Mouse (Mus musculus) heart, embryonic 11.5 days (tissue): ENCODE measurements around the gene Masp1. TPM values are rescaled to one million over a fixed set of nuclear protein-coding genes. Genes with fewer than 3 reads are reported as not detected.
A peak's percentile ranks its signal among the peaks of the same experiment; 100 is the strongest.

ENCODE experiments used
- ATAC-seq: fragments of 200-750 bp; cut with Nextera tagmentation; replicated peaks from 2 replicates; pipeline ENCODE4 v1.8.0; 2017; ENCODE audit warnings: moderate library complexity; ENCODE audit not compliant: insufficient number of reproducible peaks, low FRiP score, low TSS enrichment
- H3K27ac ChIP-seq: fragments of 300-500 bp; sonication (generic); 2 replicates; pipeline ENCODE4 v1.5.1; 2014; ENCODE audit warnings: mild to moderate bottlenecking, low read depth, low read length
- H3K27me3 ChIP-seq: fragments of 300-500 bp; sonication (generic); 2 replicates; pipeline ENCODE4 v1.6.1; 2014; ENCODE audit warnings: mild to moderate bottlenecking, low read length, mixed read lengths; ENCODE audit not compliant: control insufficient read depth, insufficient read depth
- H3K36me3 ChIP-seq: fragments of 300-500 bp; sonication (generic); 2 replicates; pipeline ENCODE4 v1.6.1; 2014; ENCODE audit warnings: mild to moderate bottlenecking, low read length, moderate library complexity, mixed read lengths; ENCODE audit not compliant: control insufficient read depth, insufficient read depth
- H3K4me1 ChIP-seq: fragments of 300-500 bp; sonication (generic); 2 replicates; pipeline ENCODE4 v1.6.1; 2014; ENCODE audit warnings: low read length; ENCODE audit not compliant: control insufficient read depth, insufficient read depth
- H3K4me2 ChIP-seq: fragments of 300-500 bp; sonication (generic); 2 replicates; pipeline ENCODE4 v1.6.1; 2014; ENCODE audit warnings: mild to moderate bottlenecking, moderate library complexity
- H3K4me3 ChIP-seq: fragments of 300-500 bp; sonication (generic); 2 replicates; pipeline ENCODE4 v1.5.1; 2014; ENCODE audit warnings: low read depth, low read length
- H3K9ac ChIP-seq: fragments of 300-500 bp; sonication (generic); 2 replicates; pipeline ENCODE4 v1.6.1; 2014; ENCODE audit warnings: mild to moderate bottlenecking, low read depth, low read length, moderate library complexity
- H3K9me3 ChIP-seq: fragments of 300-500 bp; sonication (generic); replicated peaks from 2 replicates; pipeline ENCODE4 v1.6.1; 2016; ENCODE audit warnings: low read length; ENCODE audit not compliant: control insufficient read depth
- WGBS: fragments of 180-500 bp; shearing (Covaris S2); extraction: QIAGEN DNeasy Blood & Tissue Kit; methylation state at CpG from one replicate; pipeline ENCODE4 v1.1.7; 2014; ENCODE audit not compliant: insufficient replicate concordance; 5-methylcytosine and 5-hydroxymethylcytosine counted together
- polyA plus RNA-seq: library from polyadenylated mRNA; unstranded; fragments of >200 nt; fragmentation: Nextera tagmentation; extraction: Ambion mirVana; gene quantifications from 2 replicates; pipeline ENCODE4 v1.2.1, GENCODE M21; 2014

Masp1 gene
- polyA plus RNA-seq: 10.2 and 13.6 TPM in 2 replicates

- peak within 1 kb of the TSS; percentile 43 for H3K4me3 ChIP-seq
- H3K9ac ChIP-seq: peak within 1 kb of the TSS; percentile 69
- no peaks in the 10 kb centered on the region for H3K9me3 ChIP-seq
- peak within 1 kb of the TSS; percentile 76 for H3K4me2 ChIP-seq
- H3K36me3 ChIP-seq: no peaks in the 10 kb centered on the region
- H3K27me3 ChIP-seq: peaks cover 3% of the 10 kb centered on the region; the same call in 1 of the 2 replicates
- H3K27ac ChIP-seq: peak within 1 kb of the TSS; percentile 65
- peak; percentile 49; the same call in 1 of the 2 replicates for ATAC-seq
- H3K4me1 ChIP-seq: peaks cover 24% of the 10 kb centered on the region
- 0% methylated on average over 12 of the region's 12 CpGs for WGBS
These were observed at the start of gene Masp1, which contains the start of gene Rtp4 for GRCm38 (mm10) chr16:23520235-23520871. Gene Masp1 (minus strand): TSS chr16:23520815. Gene Rtp4 (plus strand): TSS chr16:23520291.

DNA sequence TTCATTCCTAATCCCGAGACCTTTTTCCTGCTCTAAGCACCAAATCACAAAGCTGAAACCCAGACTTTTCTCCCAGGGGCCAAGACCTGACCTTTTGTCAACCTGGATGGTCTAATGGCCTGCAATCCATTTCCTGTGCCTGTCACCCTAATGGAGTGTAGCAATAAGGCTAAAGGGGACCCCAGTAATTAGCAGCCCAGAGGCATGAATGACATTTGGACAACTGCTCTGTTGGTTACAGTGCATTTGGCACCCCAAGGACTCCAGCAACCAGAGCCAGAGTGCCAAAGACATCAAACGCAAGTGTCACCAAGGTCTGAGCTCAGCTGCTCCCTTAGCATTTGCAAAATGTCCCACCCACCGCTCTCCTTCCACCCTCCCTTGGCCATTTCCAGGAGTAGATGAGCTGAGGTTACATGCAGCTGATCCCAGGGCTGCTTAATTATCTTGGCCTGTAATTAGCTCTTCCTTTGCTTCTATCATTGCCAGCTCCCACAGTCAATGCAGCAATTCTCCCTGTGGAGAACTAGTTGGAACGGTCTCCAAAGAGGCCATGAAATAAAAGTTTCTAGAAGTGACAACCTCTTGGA, 47.8 kb upstream of the Masp1 start:
- Histone ChIP-seq H3K36me3 (no peaks in the 10 kb centered on the region), H3K27ac (no peak overlapping the region), H3K4me1 (no peaks in the 10 kb centered on the region), H3K4me2 (no peak overlapping the region), H3K4me3 (no peak overlapping the region), H3K27me3 (no peaks in the 10 kb centered on the region), H3K9me3 (no peaks in the 10 kb centered on the region), H3K9ac (no peak overlapping the region)
- WGBS: 65% methylated on average over 4 of the region's 4 CpGs
- no peak for ATAC-seq

DNA sequence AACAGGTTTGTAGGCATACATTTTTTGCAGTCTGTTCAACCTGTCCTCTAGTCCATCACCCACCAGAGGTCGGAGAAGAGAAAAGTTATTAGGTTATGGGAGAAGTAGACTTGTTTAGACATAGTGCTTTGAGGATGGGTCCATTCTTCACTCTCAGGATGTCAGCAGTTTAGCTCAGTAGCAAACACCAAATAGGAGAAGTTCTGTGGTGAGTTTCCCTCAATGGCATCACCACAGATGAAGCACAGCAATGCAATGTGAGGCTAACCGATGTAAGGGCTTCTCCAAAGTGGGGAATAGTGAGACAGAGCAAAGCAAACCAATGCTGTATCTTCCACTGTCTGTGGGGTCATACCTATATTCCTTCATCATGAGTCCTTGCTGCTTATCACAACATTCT, 37.1 kb upstream of the Masp1 start:
- no peaks in the 10 kb centered on the region for H3K4me1 ChIP-seq
- H3K9ac ChIP-seq: no peak overlapping the region
- no peak overlapping the region for H3K4me3 ChIP-seq
- no peaks in the 10 kb centered on the region for H3K9me3 ChIP-seq
- H3K4me2 ChIP-seq: no peak overlapping the region
- no peak overlapping the region for H3K27ac ChIP-seq
- WGBS: 75% methylated on average over 2 of the region's 2 CpGs
- no peaks in the 10 kb centered on the region for H3K36me3 ChIP-seq
- no peaks in the 10 kb centered on the region for H3K27me3 ChIP-seq
- no peak for ATAC-seq

- no peaks in the 10 kb centered on the region for H3K9me3 ChIP-seq
- ATAC-seq: no peak
- no peaks in the 10 kb centered on the region for H3K36me3 ChIP-seq
- H3K4me2 ChIP-seq: no peak overlapping the region
- no peak overlapping the region for H3K27ac ChIP-seq
- H3K27me3 ChIP-seq: no peaks in the 10 kb centered on the region
- H3K4me3 ChIP-seq: no peak overlapping the region
- no peaks in the 10 kb centered on the region for H3K4me1 ChIP-seq
- 82% methylated on average over 5 of the region's 5 CpGs for WGBS
- H3K9ac ChIP-seq: no peak overlapping the region
These were observed 36.6 kb upstream of the Masp1 start for GRCm38 (mm10) chr16:23557195-23557594.

DNA sequence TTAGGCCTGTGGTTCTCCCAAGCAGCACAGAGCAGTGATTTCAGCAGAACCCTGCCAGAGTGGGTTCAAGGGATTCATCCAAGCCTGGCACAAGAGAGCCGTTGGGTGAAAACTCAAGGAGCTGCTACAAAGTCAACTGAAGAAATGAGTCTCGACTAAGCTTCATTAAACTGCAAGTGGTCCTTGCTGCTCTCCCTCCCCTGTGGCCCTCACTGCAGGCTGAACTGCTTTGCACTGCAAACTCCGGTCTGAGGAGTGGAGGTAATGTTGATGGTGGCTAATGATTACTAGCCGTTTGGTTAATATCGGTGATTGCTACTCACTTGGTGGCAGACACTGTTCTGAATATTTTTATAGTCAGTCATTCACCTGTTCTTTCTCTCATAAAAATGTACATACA, 34.1 kb upstream of the Masp1 start:
- 83% methylated on average over 5 of the region's 5 CpGs for WGBS
- no peak overlapping the region for H3K9ac ChIP-seq
- H3K4me1 ChIP-seq: no peaks in the 10 kb centered on the region
- no peak for ATAC-seq
- H3K9me3 ChIP-seq: no peaks in the 10 kb centered on the region
- H3K27me3 ChIP-seq: no peaks in the 10 kb centered on the region
- no peak overlapping the region for H3K4me3 ChIP-seq
- H3K27ac ChIP-seq: no peak overlapping the region
- no peaks in the 10 kb centered on the region for H3K36me3 ChIP-seq
- H3K4me2 ChIP-seq: no peak overlapping the region

GRCm38 (mm10) chr16:23550981-23551582, 30.5 kb upstream of the Masp1 start:
- H3K36me3 ChIP-seq: no peaks in the 10 kb centered on the region
- 86% methylated on average over 18 of the region's 18 CpGs for WGBS
- ATAC-seq: no peak
- H3K9me3 ChIP-seq: no peaks in the 10 kb centered on the region
- H3K9ac ChIP-seq: no peak overlapping the region
- H3K27ac ChIP-seq: no peak overlapping the region
- no peaks in the 10 kb centered on the region for H3K4me1 ChIP-seq
- H3K4me2 ChIP-seq: no peak overlapping the region
- H3K27me3 ChIP-seq: no peaks in the 10 kb centered on the region
- no peak overlapping the region for H3K4me3 ChIP-seq

DNA sequence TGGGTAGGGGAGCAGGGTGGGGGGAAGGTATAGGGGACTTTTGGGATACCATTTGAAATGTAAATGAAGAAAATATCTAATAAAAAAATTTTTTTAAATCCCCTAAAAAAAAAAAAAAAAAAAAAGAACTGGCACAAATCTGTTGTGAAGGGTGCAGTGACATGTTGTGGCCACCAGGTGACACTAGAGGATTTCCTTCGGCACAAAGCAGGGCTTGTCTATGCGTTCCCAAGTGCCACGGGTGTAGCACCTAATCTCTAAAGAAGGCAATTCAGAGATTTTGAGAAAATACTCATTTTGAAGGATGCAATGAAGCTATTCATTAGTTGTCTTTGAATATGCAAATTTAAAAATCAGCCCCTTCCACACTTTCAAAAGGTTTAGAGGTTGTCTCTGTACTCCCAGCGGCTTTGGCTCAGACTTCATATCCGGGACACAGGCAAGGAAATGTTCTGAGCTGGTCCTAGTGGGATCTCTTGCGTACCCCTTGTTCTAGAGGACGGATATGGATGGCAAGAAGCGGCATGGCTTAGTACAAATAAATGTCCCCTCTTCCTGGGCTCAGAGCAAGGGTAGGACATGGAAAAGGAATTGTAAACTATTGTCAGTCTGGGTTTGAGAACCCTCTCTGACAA, 29.8 kb upstream of the Masp1 start:
- H3K27ac ChIP-seq: no peak overlapping the region
- 44% methylated on average over 8 of the region's 8 CpGs for WGBS
- no peaks in the 10 kb centered on the region for H3K36me3 ChIP-seq
- no peaks in the 10 kb centered on the region for H3K27me3 ChIP-seq
- ATAC-seq: no peak
- no peaks in the 10 kb centered on the region for H3K4me1 ChIP-seq
- H3K4me2 ChIP-seq: no peak overlapping the region
- H3K9ac ChIP-seq: no peak overlapping the region
- H3K9me3 ChIP-seq: no peaks in the 10 kb centered on the region
- no peak overlapping the region for H3K4me3 ChIP-seq

- H3K4me1 ChIP-seq: no peaks in the 10 kb centered on the region
- ATAC-seq: no peak
- WGBS: 84% methylated on average over 4 of the region's 4 CpGs
- H3K9me3 ChIP-seq: no peaks in the 10 kb centered on the region
- H3K27me3 ChIP-seq: no peaks in the 10 kb centered on the region
- H3K36me3 ChIP-seq: no peaks in the 10 kb centered on the region
- H3K9ac ChIP-seq: no peak overlapping the region
- no peak overlapping the region for H3K27ac ChIP-seq
- no peak overlapping the region for H3K4me2 ChIP-seq
- no peak overlapping the region for H3K4me3 ChIP-seq
These were observed 27.2 kb upstream of the Masp1 start for GRCm38 (mm10) chr16:23547783-23548182.
